Mouse (Mus musculus) CH12.LX (cell line): ENCODE measurements at regions not wholly inside any gene's neighbourhood (a gene's known extent, or its start where the extent isn't known, plus 50 kb on each side); places are given as distances from the start of the nearest gene placed in this dataset.

Experiments
- DNase-seq: peaks from one replicate; pipeline ENCODE4 v3.0.0-alpha.2; 2013; ENCODE audit errors: extremely low read depth
- H3K27ac ChIP-seq: 2 replicates; pipeline ENCODE4 v1.5.1; 2012; ENCODE audit warnings: low read depth, mild to moderate bottlenecking, control low read depth, moderate library complexity; ENCODE audit not compliant: insufficient read depth
- H3K27me3 ChIP-seq: replicated peaks from 2 replicates; pipeline ENCODE3; 2012; ENCODE audit warnings: inconsistent platforms
- H3K36me3 ChIP-seq, 2 experiments: replicated peaks in 1 of 2; 2 replicates each; pipeline versions ENCODE3 to v1.6.1; 2012; ENCODE audit warnings: inconsistent platforms in 1 of 2, low read length in 1 of 2, mild to moderate bottlenecking in 1 of 2, mixed read lengths in 1 of 2, moderate library complexity in 1 of 2; ENCODE audit not compliant: control insufficient read depth in 1 of 2, insufficient read depth in 1 of 2
- H3K4me1 ChIP-seq, 2 experiments: 2 replicates each; pipeline ENCODE4 v1.6.1; 2012; ENCODE audit warnings: inconsistent platforms in 1 of 2, moderate library complexity in 1 of 2; ENCODE audit not compliant: insufficient read depth in 2 of 2, control insufficient read depth in 1 of 2
- H3K4me2 ChIP-seq: 2 replicates; pipeline ENCODE4 v1.6.1; 2012; ENCODE audit warnings: low read depth, mild to moderate bottlenecking, control low read depth; ENCODE audit not compliant: poor library complexity, insufficient read depth, severe bottlenecking
- H3K4me3 ChIP-seq, 3 experiments: fragments of 150-350 bp in 1 of 3; sonication (generic) in 1 of 3; replicated peaks in 1 of 3; 2 replicates each; pipeline versions ENCODE3 to v1.5.1; 2011 to 2012; ENCODE audit warnings: low read depth in 2 of 3, low read length in 2 of 3, mild to moderate bottlenecking in 2 of 3, moderate library complexity in 2 of 3, control low read depth in 1 of 3, improper control_type of control experiment in 1 of 3, inconsistent platforms in 1 of 3, mixed read lengths in 1 of 3; ENCODE audit not compliant: poor library complexity in 1 of 3
- H3K79me2 ChIP-seq: replicated peaks from 2 replicates; pipeline ENCODE4 v1.6.1; 2012; ENCODE audit warnings: mild to moderate bottlenecking, moderate library complexity; ENCODE audit not compliant: control insufficient read depth, poor library complexity, insufficient read depth, severe bottlenecking; ENCODE audit errors: extremely low read depth
- H3K9ac ChIP-seq: 2 replicates; pipeline ENCODE4 v1.6.1; 2012; ENCODE audit warnings: low read depth, mild to moderate bottlenecking, control low read depth, moderate library complexity; ENCODE audit not compliant: insufficient read depth
- H3K9me3 ChIP-seq: replicated peaks from 2 replicates; pipeline ENCODE3; 2012; ENCODE audit warnings: low read length, inconsistent platforms, mixed read lengths
- CTCF ChIP-seq, 2 experiments: IDR thresholded peaks in 1 of 2; conservative IDR thresholded peaks in 1 of 2; 2 replicates each; pipeline ENCODE4 v1.5.1; 2011 to 2012; ENCODE audit warnings: low read depth in 2 of 2, low read length in 2 of 2, improper control_type of control experiment in 1 of 2, inconsistent platforms in 1 of 2, mild to moderate bottlenecking in 1 of 2, moderate library complexity in 1 of 2
- HCFC1 ChIP-seq: IDR thresholded peaks from 2 replicates; pipeline ENCODE4 v1.6.1; 2012; ENCODE audit warnings: low read depth, mild to moderate bottlenecking, inconsistent platforms, low read length, improper control_type of control experiment
- IRF4 ChIP-seq: IDR thresholded peaks from 2 replicates; pipeline ENCODE4 v1.6.1; 2014; ENCODE audit warnings: low read depth, mild to moderate bottlenecking, inconsistent platforms, low read length, improper control_type of control experiment
- JUN ChIP-seq: IDR thresholded peaks from 2 replicates; pipeline ENCODE4 v1.6.1; 2011; ENCODE audit warnings: low read depth, mild to moderate bottlenecking, low read length, improper control_type of control experiment, moderate library complexity; ENCODE audit not compliant: insufficient read depth
- MAX ChIP-seq: IDR thresholded peaks from 2 replicates; pipeline ENCODE4 v1.6.1; 2011; ENCODE audit warnings: low read length, improper control_type of control experiment
- MEF2A ChIP-seq: IDR thresholded peaks from 2 replicates; pipeline ENCODE4 v1.6.1; 2014; ENCODE audit warnings: low read depth, mild to moderate bottlenecking, inconsistent platforms, low read length, improper control_type of control experiment, borderline replicate concordance
- MYC ChIP-seq: IDR thresholded peaks from 2 replicates; pipeline ENCODE4 v1.6.1; 2011; ENCODE audit warnings: low read depth, mild to moderate bottlenecking, improper control_type of control experiment, low read length
- RAD21 ChIP-seq: IDR thresholded peaks from 2 replicates; pipeline ENCODE4 v1.6.1; 2011; ENCODE audit warnings: low read depth, mild to moderate bottlenecking, low read length, improper control_type of control experiment, moderate library complexity
- SMC3 ChIP-seq: IDR thresholded peaks from 2 replicates; pipeline ENCODE4 v1.6.1; 2011; ENCODE audit warnings: low read depth, low read length, improper control_type of control experiment
- UBTF ChIP-seq: IDR thresholded peaks from 2 replicates; pipeline ENCODE4 v1.6.1; 2012; ENCODE audit warnings: low read depth, mild to moderate bottlenecking, inconsistent platforms, low read length, improper control_type of control experiment, moderate library complexity
- dilution Hi-C: fragments of 300-500 bp; cut with MboI; formaldehyde crosslinking; loops from 2 replicates; pipeline ENCODE4 v1.14.3; 2020; ENCODE audit warnings: low sequenced_read_pairs; ENCODE audit not compliant: extremely low pct_unique_long_range_greater_than_20kb, extremely low pct_ligation_motif_present
- in situ Hi-C: fragments of 300-500 bp; cut with MboI; formaldehyde crosslinking; loops from 3 replicates; pipeline ENCODE4 v1.14.3; 2019; ENCODE audit warnings: low sequenced_read_pairs, low pct_ligation_motif_present, low pct_unique_long_range_greater_than_20kb, mixed read lengths

- DNase-seq, result no peak
- Histone ChIP-seq H3K4me2 (no peak overlapping the region), H3K27ac (no peak overlapping the region), H3K9me3 (no peaks in the 10 kb centered on the region), H3K9ac (no peak overlapping the region), H3K4me1 (no peaks in the 10 kb centered on the region), H3K4me3 (no peak overlapping the region), H3K36me3 (no peaks in the 10 kb centered on the region), H3K79me2 (no peaks in the 10 kb centered on the region), H3K27me3 (no peaks in the 10 kb centered on the region)
- dilution Hi-C loops (no loop called here), in situ Hi-C loops (loop anchor here (25.0 kb wide), 1 partner anchor 133 kb away; no protein-coding TSS in a partner anchor)
- TF ChIP-seq UBTF, result no peak
- no peak for TF ChIP-seq MAX
- no peak for TF ChIP-seq MEF2A
- TF ChIP-seq IRF4, result no peak
Observed at GRCm38 (mm10) chr12:58804068-58804467, 207.7 kb downstream of the Sec23a start.

GRCm38 (mm10) chr12:58802410-58802809 is 209.4 kb downstream of the Sec23a start:
- Histone ChIP-seq H3K79me2 (no peaks in the 10 kb centered on the region), H3K27me3 (no peaks in the 10 kb centered on the region), H3K9ac (no peak overlapping the region), H3K27ac (no peak overlapping the region), H3K36me3 (no peaks in the 10 kb centered on the region), H3K4me3 (no peak overlapping the region), H3K9me3 (no peaks in the 10 kb centered on the region), H3K4me1 (no peaks in the 10 kb centered on the region), H3K4me2 (no peak overlapping the region)
- in situ Hi-C loops, result loop anchor here (25.0 kb wide), 1 partner anchor 135 kb away; no protein-coding TSS in a partner anchor
- peak; percentile 87 for DNase-seq
- dilution Hi-C loops, result no loop called here
- TF ChIP-seq RAD21, result peak; percentile 80
- peak; percentile 86 for TF ChIP-seq MYC
- TF ChIP-seq SMC3, result peak; percentile 85
- peak; percentile 83 to 90 for TF ChIP-seq CTCF (conservative IDR thresholded peaks at IDR 0.05 in 1 of 2, IDR thresholded peaks at IDR 0.05 in 1 of 2; ENCODE audit: low read depth in 2 of 2, low read length in 2 of 2)
- no peak for TF ChIP-seq HCFC1
- no peak for TF ChIP-seq JUN
- TF ChIP-seq MAX, result peak; percentile 58
